Mouse (Mus musculus): ENCODE results near the gene Pbx1.

GRCm38 (mm10) chr1:168163521-168164233 is 268.4 kb downstream of the Pbx1 start:
- TF ChIP-seq POLR2A (IDR thresholded peaks at IDR 0.05; ENCODE audit: low read depth, low read length) (no peak), CTCF (conservative IDR thresholded peaks at IDR 0.05; ENCODE audit: insufficient read depth, insufficient read length, low read depth, low read length) (no peak)
